Mouse (Mus musculus): Measurements from ENCODE around the gene Ints14. TPM values are rescaled to one million over a fixed set of nuclear protein-coding genes. Genes with fewer than 3 reads are reported as not detected.
"Not testable (repeated sequence)": the region's sequence is repeated elsewhere in the genome, so short reads cannot be mapped to it uniquely, and the experiment has no call there.

Gene Ints14
- polyA plus RNA-seq, 1 experiment from 2014 or later: 50.9 TPM

- DNase-seq (ENCODE audit: low spot score): no peak
These were observed 8.7 kb upstream of the Ints14 start for GRCm38 (mm10) chr9:64952055-64952454.

- no peak for DNase-seq (ENCODE audit: low spot score)
These were observed 7.5 kb upstream of the Ints14 start for GRCm38 (mm10) chr9:64953190-64953589.

GRCm38 (mm10) chr9:64956337-64956736 is 4.4 kb upstream of the Ints14 start:
- DNase-seq (ENCODE audit: low spot score): peak; percentile 62

GRCm38 (mm10) chr9:64957276-64957675 is 3.4 kb upstream of the Ints14 start:
- DNase-seq (ENCODE audit: low spot score): no peak

GRCm38 (mm10) chr9:64960978-64961320 is 244 bp downstream of the Ints14 start:
- no peak for DNase-seq (ENCODE audit: low spot score)

- DNase-seq (ENCODE audit: low spot score): no peak
These were observed 19.8 kb downstream of the Ints14 start for GRCm38 (mm10) chr9:64980548-64980947.

- DNase-seq (ENCODE audit: low spot score): no peak
These were observed 21.2 kb downstream of the Ints14 start for GRCm38 (mm10) chr9:64981904-64982303.

GRCm38 (mm10) chr9:64985037-64985794 is 24.5 kb downstream of the Ints14 start:
- DNase-seq (ENCODE audit: low spot score): no peak

GRCm38 (mm10) chr9:64985807-64986206 is 25.1 kb downstream of the Ints14 start:
- DNase-seq (ENCODE audit: low spot score): no peak

- DNase-seq (ENCODE audit: low spot score): no peak
These were observed 26.9 kb downstream of the Ints14 start for GRCm38 (mm10) chr9:64987651-64988050.

- no peak for DNase-seq (ENCODE audit: low spot score)
These were observed 27.7 kb downstream of the Ints14 start for GRCm38 (mm10) chr9:64988443-64988842.

GRCm38 (mm10) chr9:64990291-64990690 is 29.6 kb downstream of the Ints14 start:
- DNase-seq (ENCODE audit: low spot score): no peak

- not testable (repeated sequence) for DNase-seq (ENCODE audit: low spot score)
These were observed 34.8 kb downstream of the Ints14 start for GRCm38 (mm10) chr9:64995464-64995863.

- no peak for DNase-seq (ENCODE audit: low spot score)
These were observed 40.8 kb downstream of the Ints14 start for GRCm38 (mm10) chr9:65001481-65001880.

GRCm38 (mm10) chr9:65005737-65006136 is 45.0 kb downstream of the Ints14 start:
- DNase-seq (ENCODE audit: low spot score): no peak

GRCm38 (mm10) chr9:65010632-65011031 is 49.9 kb downstream of the Ints14 start:
- DNase-seq (ENCODE audit: low spot score): peak; percentile 32

GRCm38 (mm10) chr9:65011304-65011703 is 50.6 kb downstream of the Ints14 start:
- peak; percentile 3 for DNase-seq (ENCODE audit: low spot score)

- DNase-seq (ENCODE audit: low spot score): no peak
These were observed 54.9 kb downstream of the Ints14 start for GRCm38 (mm10) chr9:65015461-65016222.

GRCm38 (mm10) chr9:65016241-65016977 is 55.7 kb downstream of the Ints14 start:
- no peak for DNase-seq (ENCODE audit: low spot score)

GRCm38 (mm10) chr9:65016978-65017827 is 56.5 kb downstream of the Ints14 start:
- DNase-seq (ENCODE audit: low spot score): no peak

- DNase-seq (ENCODE audit: low spot score): no peak
These were observed 57.2 kb downstream of the Ints14 start for GRCm38 (mm10) chr9:65017896-65018295.
